Mouse (Mus musculus) E14TG2a.4 (cell line): ENCODE data around the gene Nfatc3.

Source experiments
- H3K27me3 ChIP-seq: 2 replicates; pipeline ENCODE4 v1.6.1; 2014; ENCODE audit warnings: low read length, control low read depth; ENCODE audit not compliant: insufficient read depth
- H3K36me3 ChIP-seq: 2 replicates; pipeline ENCODE4 v1.6.1; 2014; ENCODE audit warnings: low read length, control low read depth; ENCODE audit not compliant: insufficient read depth
- H3K4me1 ChIP-seq: replicated peaks from 2 replicates; pipeline ENCODE4 v1.6.1; 2014; ENCODE audit warnings: low read depth, low read length, control low read depth
- H3K4me3 ChIP-seq: replicated peaks from 2 replicates; pipeline ENCODE4 v1.5.1; 2014; ENCODE audit warnings: mild to moderate bottlenecking, low read length
- H3K9me3 ChIP-seq: 2 replicates; pipeline ENCODE4 v1.6.1; 2014; ENCODE audit warnings: low read length, control low read depth
- CTCF ChIP-seq: conservative IDR thresholded peaks from 2 replicates; pipeline ENCODE4 v1.5.1; 2014; ENCODE audit warnings: low read length
- NANOG ChIP-seq: IDR thresholded peaks from 2 replicates; pipeline ENCODE4 v1.6.1; 2014; ENCODE audit warnings: borderline replicate concordance, low read length, mixed read lengths
- POU5F1 ChIP-seq: IDR thresholded peaks from 2 replicates; pipeline ENCODE4 v1.6.1; 2014; ENCODE audit warnings: low read length, borderline replicate concordance

Gene Nfatc3

DNA sequence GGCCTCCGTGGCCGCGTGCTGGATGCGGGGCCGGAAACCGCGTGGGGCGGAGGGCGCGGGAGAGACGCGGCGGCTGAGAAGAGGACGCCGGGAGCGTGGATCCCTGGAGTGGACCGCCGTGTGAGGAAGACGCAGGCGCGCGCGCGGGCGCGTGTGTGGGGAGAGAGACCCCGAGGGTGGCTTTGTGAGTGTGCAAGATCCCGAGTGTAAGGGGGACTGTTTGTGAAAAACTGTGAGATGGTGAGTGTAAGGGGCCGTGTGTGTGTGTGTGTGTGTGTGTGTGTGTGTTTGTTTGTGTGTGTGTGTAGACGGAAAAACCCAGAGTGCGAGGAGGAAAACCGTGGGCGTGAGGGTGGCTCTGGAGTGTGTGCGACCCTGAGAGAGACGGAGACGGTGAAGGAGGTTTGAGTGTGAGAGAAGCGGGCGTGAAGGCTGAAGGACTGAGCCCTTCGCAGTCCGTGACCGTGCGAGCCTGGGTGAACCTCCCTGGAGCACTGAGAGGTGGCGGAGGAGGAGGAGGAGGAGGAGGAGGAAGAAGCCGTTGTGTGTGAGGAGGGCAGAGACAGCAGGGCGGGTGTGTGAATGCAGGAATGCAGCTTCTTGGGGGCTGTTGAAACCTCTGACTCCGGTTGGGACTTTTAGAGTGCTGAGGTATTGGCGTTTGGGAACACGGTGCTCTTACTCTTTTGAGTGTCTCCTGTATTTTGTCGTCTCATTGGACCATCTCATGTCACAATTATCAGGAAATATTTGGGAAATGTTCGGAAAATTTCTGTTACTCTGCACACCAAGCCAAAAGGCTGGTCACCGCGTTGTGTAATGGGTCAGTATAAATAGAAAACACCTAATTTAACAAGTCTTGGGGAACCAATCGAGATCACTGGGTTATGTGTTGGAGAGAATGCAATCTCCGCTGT, 110.6 kb downstream of the Nfatc3 start:
- Histone ChIP-seq H3K9me3 (no peaks in the 10 kb centered on the region), H3K4me3 (peak overlapping the region; percentile 88), H3K36me3 (peaks cover 9% of the 10 kb centered on the region), H3K27me3 (peaks cover 47% of the 10 kb centered on the region), H3K4me1 (peaks cover 19% of the 10 kb centered on the region)
- TF ChIP-seq CTCF (no peak), POU5F1 (no peak), NANOG (no peak)

GRCm38 (mm10) chr8:106169934-106170480, 111.4 kb downstream of the Nfatc3 start:
- peaks cover 47% of the 10 kb centered on the region for H3K27me3 ChIP-seq
- H3K36me3 ChIP-seq: peaks cover 4% of the 10 kb centered on the region
- no peaks in the 10 kb centered on the region for H3K9me3 ChIP-seq
- peak overlapping the region; percentile 88 for H3K4me3 ChIP-seq
- TF ChIP-seq POU5F1 (no peak), CTCF (peak; percentile 18; the same call in 1 of the 2 replicates)
- H3K4me1 ChIP-seq: peaks cover 19% of the 10 kb centered on the region

- Histone ChIP-seq H3K36me3 (no peaks in the 10 kb centered on the region), H3K4me3 (no peak overlapping the region), H3K27me3 (peaks cover 18% of the 10 kb centered on the region), H3K4me1 (peaks cover 12% of the 10 kb centered on the region), H3K9me3 (no peaks in the 10 kb centered on the region)
- TF ChIP-seq CTCF: no peak
- no peak for TF ChIP-seq POU5F1
- no peak for TF ChIP-seq NANOG
Measured at GRCm38 (mm10) chr8:106173566-106173965, 114.9 kb downstream of the Nfatc3 start.

- H3K4me3 ChIP-seq: no peak overlapping the region
- TF ChIP-seq POU5F1 (no peak), CTCF (no peak), NANOG (no peak)
- no peaks in the 10 kb centered on the region for H3K4me1 ChIP-seq
- no peaks in the 10 kb centered on the region for H3K27me3 ChIP-seq
- peaks cover 7% of the 10 kb centered on the region for H3K36me3 ChIP-seq
- no peaks in the 10 kb centered on the region for H3K9me3 ChIP-seq
Measured at GRCm38 (mm10) chr8:106176891-106177290, 118.3 kb downstream of the Nfatc3 start.

GRCm38 (mm10) chr8:106177594-106177993, 119.0 kb downstream of the Nfatc3 start:
- Histone ChIP-seq H3K4me3 (no peak overlapping the region), H3K9me3 (no peaks in the 10 kb centered on the region), H3K27me3 (no peaks in the 10 kb centered on the region), H3K4me1 (no peaks in the 10 kb centered on the region), H3K36me3 (peaks cover 7% of the 10 kb centered on the region)
- TF ChIP-seq POU5F1 (no peak), CTCF (no peak), NANOG (no peak)

- Histone ChIP-seq H3K4me1 (no peaks in the 10 kb centered on the region), H3K4me3 (no peak overlapping the region), H3K36me3 (peaks cover 7% of the 10 kb centered on the region), H3K27me3 (no peaks in the 10 kb centered on the region), H3K9me3 (no peaks in the 10 kb centered on the region)
- no peak for TF ChIP-seq POU5F1
Measured at GRCm38 (mm10) chr8:106178428-106178827, 119.8 kb downstream of the Nfatc3 start.
